Mouse (Mus musculus): Measurements from ENCODE around the gene Cdc40.

- TF ChIP-seq POLR2A (IDR thresholded peaks at IDR 0.05; ENCODE audit: insufficient read depth, low read length) (no peak), CTCF (IDR thresholded peaks at IDR 0.05; ENCODE audit: low read depth, low read length) (no peak)
These were observed 52.8 kb downstream of the Cdc40 start for GRCm38 (mm10) chr10:40830312-40830711.

All from ES-Bruce4 (cell line).